Mouse (Mus musculus): ENCODE data around the gene Fcer2a. TPM values are rescaled to one million over a fixed set of nuclear protein-coding genes. Genes with fewer than 3 reads are reported as not detected.

The Fcer2a gene
- polyA plus RNA-seq, 1 experiment from 2014 or later = 0.32 TPM

GRCm38 (mm10) chr8:3687537-3687936 is 6.4 kb downstream of the Fcer2a start:
- no peaks in the 10 kb centered on the region for H3K9me3 ChIP-seq (ENCODE audit: low read depth, low read length)
- no peaks in the 10 kb centered on the region for H3K36me3 ChIP-seq (ENCODE audit: insufficient read depth)
- H3K9ac ChIP-seq = no peak overlapping the region
- H3K4me2 ChIP-seq = no peak overlapping the region
- no peak for DNase-seq
- no peak overlapping the region for H3K4me3 ChIP-seq (ENCODE audit: low read depth, low read length)
- ATAC-seq (ENCODE audit: insufficient read depth) = no peak
- 76% methylated on average over 6 of the region's 6 CpGs for WGBS
- TF ChIP-seq CTCF (IDR thresholded peaks at IDR 0.05; ENCODE audit: low read depth) = no peak
- H3K4me1 ChIP-seq (ENCODE audit: insufficient read depth) = no peaks in the 10 kb centered on the region
- no peaks in the 10 kb centered on the region for H3K27me3 ChIP-seq (ENCODE audit: insufficient read depth, low read length)
- H3K27ac ChIP-seq (ENCODE audit: low read depth) = no peak overlapping the region

DNA sequence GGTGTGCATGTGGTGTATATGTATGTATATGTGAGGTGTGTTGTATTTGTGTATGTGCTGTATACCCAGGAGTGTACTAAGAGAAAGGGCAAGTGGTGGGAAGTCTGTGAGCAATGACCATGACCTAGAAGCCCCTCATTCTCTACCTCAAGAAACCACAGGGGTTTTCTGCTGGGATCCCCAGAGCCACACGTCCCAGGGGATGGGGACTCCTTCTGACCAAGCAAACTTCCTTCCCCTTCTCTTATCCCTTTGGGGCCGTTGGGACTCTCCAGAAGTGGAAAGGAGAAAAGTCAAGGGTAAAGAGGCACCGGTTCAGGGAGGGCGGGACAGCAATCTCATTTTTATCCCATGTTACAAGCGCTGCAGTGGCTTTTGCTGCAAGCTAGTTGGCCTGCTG is 8.6 kb downstream of the Fcer2a start:
- no peak overlapping the region for H3K9ac ChIP-seq
- ATAC-seq (ENCODE audit: insufficient read depth) (no peak), DNase-seq (no peak)
- no peak overlapping the region for H3K4me2 ChIP-seq
- TF ChIP-seq CTCF (IDR thresholded peaks at IDR 0.05; ENCODE audit: low read depth) = no peak
- H3K27ac ChIP-seq (ENCODE audit: low read depth) = no peak overlapping the region
- H3K9me3 ChIP-seq (ENCODE audit: low read depth, low read length) = no peaks in the 10 kb centered on the region
- H3K27me3 ChIP-seq (ENCODE audit: insufficient read depth, low read length) = no peaks in the 10 kb centered on the region
- WGBS = 63% methylated on average over 5 of the region's 5 CpGs
- no peaks in the 10 kb centered on the region for H3K4me1 ChIP-seq (ENCODE audit: insufficient read depth)
- no peak overlapping the region for H3K4me3 ChIP-seq (ENCODE audit: low read depth, low read length)
- peaks cover 8% of the 10 kb centered on the region for H3K36me3 ChIP-seq (ENCODE audit: insufficient read depth)

GRCm38 (mm10) chr8:3684530-3684929 is 9.4 kb downstream of the Fcer2a start:
- DNase-seq (no peak), ATAC-seq (ENCODE audit: insufficient read depth) (no peak)
- peaks cover 17% of the 10 kb centered on the region for H3K36me3 ChIP-seq (ENCODE audit: insufficient read depth)
- H3K9me3 ChIP-seq (ENCODE audit: low read depth, low read length) = no peaks in the 10 kb centered on the region
- no peak overlapping the region for H3K4me2 ChIP-seq
- TF ChIP-seq CTCF (IDR thresholded peaks at IDR 0.05; ENCODE audit: low read depth) = no peak
- no peak overlapping the region for H3K27ac ChIP-seq (ENCODE audit: low read depth)
- H3K27me3 ChIP-seq (ENCODE audit: insufficient read depth, low read length) = no peaks in the 10 kb centered on the region
- no peaks in the 10 kb centered on the region for H3K4me1 ChIP-seq (ENCODE audit: insufficient read depth)
- no peak overlapping the region for H3K4me3 ChIP-seq (ENCODE audit: low read depth, low read length)
- H3K9ac ChIP-seq = no peak overlapping the region

DNA sequence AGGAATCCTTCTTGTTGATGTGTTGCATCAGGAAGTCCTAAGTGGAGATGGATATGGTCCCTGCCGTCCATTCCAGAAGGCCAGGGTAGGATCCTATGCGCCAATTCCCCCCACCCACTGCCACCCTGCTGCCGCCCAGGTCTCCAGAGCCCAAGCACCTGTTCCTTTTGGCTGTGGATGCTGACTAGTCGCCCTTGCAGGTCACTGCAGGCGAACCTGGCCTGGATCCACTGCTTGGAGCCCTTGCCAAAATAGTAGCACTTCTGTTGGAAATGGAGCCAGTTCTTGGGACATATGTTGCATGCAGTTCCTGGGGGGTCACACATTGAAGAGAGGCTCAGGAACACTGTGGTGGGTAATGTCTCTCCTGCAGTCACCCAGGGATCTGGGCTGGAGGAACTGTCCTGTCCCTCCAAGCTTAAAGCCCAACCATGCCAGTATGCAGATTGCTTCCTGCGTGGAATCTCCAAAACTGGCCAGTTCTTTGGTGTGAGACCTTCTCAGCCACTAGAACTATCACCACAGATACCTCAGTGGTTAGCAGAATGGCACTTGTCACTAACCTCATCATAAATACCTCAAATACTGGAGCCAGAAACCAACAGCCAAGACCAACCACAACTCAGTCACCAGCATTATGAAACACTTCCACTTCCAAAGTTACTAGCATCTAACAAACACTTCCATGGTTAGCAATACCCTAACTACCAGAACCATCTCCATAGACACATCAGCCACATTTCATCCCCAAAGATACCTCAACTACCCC is 10.4 kb downstream of the Fcer2a start:
- H3K27ac ChIP-seq (ENCODE audit: low read depth) = no peak overlapping the region
- H3K4me3 ChIP-seq (ENCODE audit: low read depth, low read length) = no peak overlapping the region
- peaks cover 27% of the 10 kb centered on the region for H3K36me3 ChIP-seq (ENCODE audit: insufficient read depth)
- H3K4me2 ChIP-seq = no peak overlapping the region
- ATAC-seq (ENCODE audit: insufficient read depth) (no peak), DNase-seq (no peak)
- no peaks in the 10 kb centered on the region for H3K27me3 ChIP-seq (ENCODE audit: insufficient read depth, low read length)
- TF ChIP-seq CTCF (IDR thresholded peaks at IDR 0.05; ENCODE audit: low read depth) = no peak
- WGBS = 69% methylated on average over 6 of the region's 6 CpGs
- no peak overlapping the region for H3K9ac ChIP-seq
- no peaks in the 10 kb centered on the region for H3K4me1 ChIP-seq (ENCODE audit: insufficient read depth)
- H3K9me3 ChIP-seq (ENCODE audit: low read depth, low read length) = no peaks in the 10 kb centered on the region

- H3K4me2 ChIP-seq = no peak overlapping the region
- DNase-seq (no peak), ATAC-seq (ENCODE audit: insufficient read depth) (no peak)
- H3K9me3 ChIP-seq (ENCODE audit: low read depth, low read length) = no peaks in the 10 kb centered on the region
- H3K27me3 ChIP-seq (ENCODE audit: insufficient read depth, low read length) = no peaks in the 10 kb centered on the region
- no peak overlapping the region for H3K27ac ChIP-seq (ENCODE audit: low read depth)
- H3K9ac ChIP-seq = no peak overlapping the region
- H3K4me3 ChIP-seq (ENCODE audit: low read depth, low read length) = no peak overlapping the region
- H3K36me3 ChIP-seq (ENCODE audit: insufficient read depth) = peaks cover 29% of the 10 kb centered on the region
- WGBS = 83% methylated on average over 5 of the region's 5 CpGs
- no peaks in the 10 kb centered on the region for H3K4me1 ChIP-seq (ENCODE audit: insufficient read depth)
- TF ChIP-seq CTCF (IDR thresholded peaks at IDR 0.05; ENCODE audit: low read depth) = no peak
These were observed 11.5 kb downstream of the Fcer2a start for GRCm38 (mm10) chr8:3682435-3682834.

- H3K4me1 ChIP-seq (ENCODE audit: insufficient read depth) = no peaks in the 10 kb centered on the region
- peaks cover 29% of the 10 kb centered on the region for H3K36me3 ChIP-seq (ENCODE audit: insufficient read depth)
- no peak overlapping the region for H3K27ac ChIP-seq (ENCODE audit: low read depth)
- H3K9ac ChIP-seq = no peak overlapping the region
- H3K4me3 ChIP-seq (ENCODE audit: low read depth, low read length) = no peak overlapping the region
- H3K9me3 ChIP-seq (ENCODE audit: low read depth, low read length) = no peaks in the 10 kb centered on the region
- WGBS = 77% methylated on average over 5 of the region's 5 CpGs
- H3K4me2 ChIP-seq = no peak overlapping the region
- H3K27me3 ChIP-seq (ENCODE audit: insufficient read depth, low read length) = no peaks in the 10 kb centered on the region
- ATAC-seq (ENCODE audit: insufficient read depth) (no peak), DNase-seq (no peak)
- TF ChIP-seq CTCF (IDR thresholded peaks at IDR 0.05; ENCODE audit: low read depth) = no peak
These were observed 14.3 kb downstream of the Fcer2a start for GRCm38 (mm10) chr8:3679656-3680055.

DNA sequence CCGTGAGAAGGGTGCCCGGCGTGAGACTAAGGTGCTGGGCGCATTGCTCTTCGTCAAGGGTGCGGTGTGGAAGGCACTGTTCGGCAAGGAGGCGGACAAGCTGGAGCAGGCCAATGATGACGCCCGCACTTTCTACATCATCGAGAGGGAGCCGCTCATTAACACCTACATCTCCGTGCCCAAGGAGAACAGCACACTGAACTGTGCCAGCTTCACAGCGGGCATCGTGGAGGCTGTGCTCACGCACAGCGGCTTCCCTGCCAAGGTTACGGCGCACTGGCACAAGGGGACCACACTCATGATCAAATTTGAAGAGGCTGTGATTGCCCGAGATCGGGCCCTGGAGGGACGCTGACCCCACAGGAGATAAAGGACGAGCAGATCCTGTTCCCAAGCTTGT is 14.7 kb downstream of the Fcer2a start:
- Histone ChIP-seq H3K27ac (ENCODE audit: low read depth) (no peak overlapping the region), H3K4me2 (no peak overlapping the region), H3K9ac (no peak overlapping the region), H3K4me1 (ENCODE audit: insufficient read depth) (no peaks in the 10 kb centered on the region), H3K36me3 (ENCODE audit: insufficient read depth) (peaks cover 29% of the 10 kb centered on the region), H3K4me3 (ENCODE audit: low read depth, low read length) (no peak overlapping the region), H3K9me3 (ENCODE audit: low read depth, low read length) (no peaks in the 10 kb centered on the region), H3K27me3 (ENCODE audit: insufficient read depth, low read length) (no peaks in the 10 kb centered on the region)
- no peak for TF ChIP-seq CTCF (IDR thresholded peaks at IDR 0.05; ENCODE audit: low read depth)
- DNase-seq (no peak), ATAC-seq (ENCODE audit: insufficient read depth) (no peak)
- 97% methylated on average over 23 of the region's 23 CpGs for WGBS

Measured in lung, embryonic 14.5 days (tissue).